20 mouse cellular contexts compared by ENCODE assay signal in the genomic region with DNA sequence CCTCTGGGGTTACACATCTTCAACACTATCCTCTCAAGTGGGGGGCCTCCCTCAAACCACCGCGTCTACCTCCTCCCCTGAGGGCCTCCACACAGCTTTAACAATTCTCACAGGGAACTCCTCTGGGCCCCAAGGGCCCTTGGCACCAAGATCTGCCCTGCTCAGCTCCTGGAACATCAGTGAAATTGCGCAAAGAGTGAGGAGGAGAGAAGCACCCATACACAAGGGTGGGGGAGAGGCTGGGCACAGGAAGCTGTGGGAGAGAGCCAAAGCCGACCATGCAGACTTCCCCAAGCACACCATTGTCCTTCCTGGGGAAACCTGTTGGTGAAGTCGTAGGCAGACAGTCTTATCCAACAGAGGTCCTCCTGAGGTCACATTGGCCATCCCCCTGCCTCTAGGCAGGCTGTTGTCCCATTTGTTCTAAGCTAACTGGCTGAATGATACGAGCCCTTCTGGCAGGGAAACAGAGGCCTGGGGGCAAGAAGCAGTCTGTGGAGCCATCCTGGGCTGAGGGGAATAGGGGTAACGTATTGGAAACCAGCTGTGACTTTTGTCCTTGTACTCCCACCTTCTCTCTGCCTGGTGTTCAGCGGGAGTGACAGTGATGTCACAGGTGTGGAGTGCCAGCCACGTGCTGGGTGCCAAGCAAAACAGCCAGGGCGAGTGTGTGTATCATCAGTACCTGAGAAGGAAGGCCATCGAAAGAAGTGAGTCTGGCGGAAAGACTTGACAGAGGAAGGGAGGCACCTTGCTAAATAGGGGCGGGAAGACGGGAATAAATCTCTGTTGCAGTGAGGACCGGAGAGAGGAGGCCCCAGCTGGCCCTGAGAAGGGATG. TPM values are rescaled to one million over a fixed set of nuclear protein-coding genes. Genes with fewer than 3 reads are reported as not detected.
DNase-seq lines count a peak whose midpoint lies in the region; ATAC-seq lines count a peak whose summit lies in the region.
"Had no signal": no experiment of that assay in that cellular context is flagged by ENCODE, and none has a peak within 500 bp of the region (broad histone marks: within the 10 kb centered on the region; RNA-seq: fewer than 3 reads in every experiment).

No protein-coding gene starts in this region.

- ATAC-seq in common myeloid progenitor, adult 5-6 weeks (replicated peaks; ENCODE audit: low read depth, poor library complexity, severe bottlenecking): peak; percentile 53
- ATAC-seq in granulocyte monocyte progenitor cell, adult 5-6 weeks (replicated peaks; ENCODE audit: poor library complexity, severe bottlenecking): peak; percentile 74
- peak; percentile 58 for ATAC-seq in megakaryocyte progenitor cell, adult 5-6 weeks (replicated peaks; ENCODE audit: poor library complexity)
- ATAC-seq: forebrain, embryonic 13.5 days; intestine, postnatal 0 days had no signal

- intact Hi-C loops in left cerebral cortex, postnatal 14 days (cut with DNase I): no loop called here

- peak; percentile 48 for DNase-seq in lung, postnatal 10 days
- no peak for DNase-seq in frontal cortex, postnatal 25 days (ENCODE audit: low spot score in 2 of 2)
- DNase-seq in left cerebral cortex, postnatal 14 days (ENCODE audit: low spot score in 2 of 2): no peak
- no peak for DNase-seq in spleen, postnatal 4 days (ENCODE audit: low spot score in 2 of 2)
- DNase-seq: adrenal gland, postnatal 25 days; cerebellum, adult 9-10 months; heart, adult 18-20 months; heart, postnatal 14 days; kidney, postnatal 25 days; left cerebral cortex, postnatal 4 days; right cerebral cortex, postnatal 14 days; thymus, postnatal 25 days had no signal

RNA-seq across cellular contexts. Expression of a gene that starts 6.1 kb away (rescaled TPM):
- not detected in 2 replicates for total RNA-seq in common myeloid progenitor, adult 5-6 weeks (2017)
- not detected in 2 replicates for total RNA-seq in granulocyte monocyte progenitor cell, adult 5-6 weeks (2014; fragmentation: Nextera tagmentation)
- total RNA-seq in granulocyte monocyte progenitor cell, adult 5-6 weeks (2017): 0.04 TPM in 1 of 2 replicates, not detected in the other
- total RNA-seq in megakaryocyte progenitor cell, adult 5-6 weeks (2015): 0.02 and 0.25 TPM in 2 replicates
- total RNA-seq in megakaryocyte progenitor cell, adult 5-6 weeks (2017): 0.14 TPM in 1 of 2 replicates, not detected in the other
- total RNA-seq in left cerebral cortex, postnatal 14 days (2021): under 1 TPM; 0.21 to 0.42 TPM
- total RNA-seq: gastrocnemius, adult 8-10 months; heart, postnatal 14 days; monocyte, adult 5-6 weeks; neutrophil, adult 5-6 weeks had no signal

RNA-seq across cellular contexts. Expression of a gene that starts 47.3 kb away (rescaled TPM):
- total RNA-seq in common myeloid progenitor, adult 5-6 weeks (2017): not detected in 2 replicates
- total RNA-seq in granulocyte monocyte progenitor cell, adult 5-6 weeks (2014; fragmentation: Nextera tagmentation): 0.13 and 0.77 TPM in 2 replicates
- 0.05 and 0.13 TPM in 2 replicates for total RNA-seq in granulocyte monocyte progenitor cell, adult 5-6 weeks (2017)
- 0.15 and 0.17 TPM in 2 replicates for total RNA-seq in megakaryocyte progenitor cell, adult 5-6 weeks (2015)
- 0.07 and 0.08 TPM in 2 replicates for total RNA-seq in megakaryocyte progenitor cell, adult 5-6 weeks (2017)
- total RNA-seq in left cerebral cortex, postnatal 14 days (2021): 1 to 10 TPM in 1 of 2 experiments, under 1 TPM in 1; 0.62 to 1.4 TPM
- total RNA-seq: monocyte, adult 5-6 weeks; neutrophil, adult 5-6 weeks had no signal
